Mouse (Mus musculus) forebrain, embryonic 14.5 days (tissue): ENCODE measurements around the gene Nlrx1. TPM values are rescaled to one million over a fixed set of nuclear protein-coding genes. Genes with fewer than 3 reads are reported as not detected.

Experiments used
- ATAC-seq: fragments of 200-750 bp; cut with Nextera tagmentation; 2 replicates; pipeline ENCODE4 v1.8.0; 2017; ENCODE audit warnings: mild to moderate bottlenecking, moderate library complexity
- DNase-seq: peaks from one replicate; pipeline ENCODE4 v3.0.0-alpha.2; 2015; ENCODE audit warnings: low spot score
- H3K27ac ChIP-seq: fragments of 300-500 bp; sonication (generic); 2 replicates; pipeline ENCODE4 v1.5.1; 2014; ENCODE audit warnings: low read depth, mild to moderate bottlenecking, control low read depth, low read length, moderate library complexity
- H3K27me3 ChIP-seq: fragments of 300-500 bp; sonication (generic); replicated peaks from 2 replicates; pipeline ENCODE4 v1.6.1; 2014; ENCODE audit warnings: low read length, control low read depth, mixed read lengths; ENCODE audit not compliant: control insufficient read depth, insufficient read depth
- H3K36me3 ChIP-seq: fragments of 300-500 bp; sonication (generic); 2 replicates; pipeline ENCODE4 v1.6.1; 2014; ENCODE audit warnings: low read length, control low read depth; ENCODE audit not compliant: control insufficient read depth, insufficient read depth
- H3K4me1 ChIP-seq: fragments of 300-500 bp; sonication (generic); 2 replicates; pipeline ENCODE4 v1.6.1; 2014; ENCODE audit warnings: antibody characterized with exemption, low read length, control low read depth; ENCODE audit not compliant: control insufficient read depth, insufficient read depth
- H3K4me2 ChIP-seq: fragments of 300-500 bp; sonication (generic); 2 replicates; pipeline ENCODE4 v1.6.1; 2014; ENCODE audit warnings: mild to moderate bottlenecking, control low read depth, low read length
- H3K4me3 ChIP-seq: fragments of 300-500 bp; sonication (generic); 2 replicates; pipeline ENCODE4 v1.5.1; 2014; ENCODE audit warnings: low read depth, low read length, control low read depth
- H3K9ac ChIP-seq: fragments of 300-500 bp; sonication (generic); 2 replicates; pipeline ENCODE4 v1.6.1; 2014; ENCODE audit warnings: mild to moderate bottlenecking, low read length, control low read depth, moderate library complexity
- H3K9me3 ChIP-seq: fragments of 300-500 bp; sonication (generic); replicated peaks from 2 replicates; pipeline ENCODE4 v1.6.1; 2016; ENCODE audit warnings: low read length, control low read depth, mixed read lengths; ENCODE audit not compliant: control insufficient read depth
- WGBS: fragments of 180-500 bp; shearing (Covaris S2); extraction: QIAGEN DNeasy Blood & Tissue Kit; methylation state at CpG from one replicate; pipeline ENCODE4 v1.1.7; 2014; 5-methylcytosine and 5-hydroxymethylcytosine counted together
- polyA plus RNA-seq: library from polyadenylated mRNA; unstranded; fragments of >200 nt; fragmentation: Nextera tagmentation; extraction: Ambion mirVana; gene quantifications from 2 replicates; pipeline ENCODE4 v1.2.1, GENCODE M21; 2014

The Nlrx1 gene
- polyA plus RNA-seq, 1 experiment from 2014 or later, result 4.6 TPM

- ATAC-seq (no peak), DNase-seq (no peak)
- Histone ChIP-seq H3K9ac (no peak overlapping the region), H3K4me3 (no peak overlapping the region), H3K36me3 (no peaks in the 10 kb centered on the region), H3K27me3 (no peaks in the 10 kb centered on the region), H3K4me1 (peaks cover 10% of the 10 kb centered on the region), H3K27ac (no peak overlapping the region), H3K9me3 (no peaks in the 10 kb centered on the region), H3K4me2 (no peak overlapping the region)
- 73% methylated on average over 4 of the region's 4 CpGs for WGBS
Measured at GRCm38 (mm10) chr9:44236601-44237000, 31.8 kb downstream of the Nlrx1 start.

GRCm38 (mm10) chr9:44234479-44235427 is 33.6 kb downstream of the Nlrx1 start:
- Histone ChIP-seq H3K4me2 (peak overlapping the region; percentile 43), H3K9me3 (no peaks in the 10 kb centered on the region), H3K36me3 (no peaks in the 10 kb centered on the region), H3K4me3 (peak overlapping the region; percentile 82), H3K9ac (peak overlapping the region; percentile 21; the same call in 1 of the 2 replicates), H3K27ac (no peak overlapping the region), H3K27me3 (no peaks in the 10 kb centered on the region), H3K4me1 (peaks cover 10% of the 10 kb centered on the region)
- 26% methylated on average over 19 of the region's 19 CpGs for WGBS
- ATAC-seq (peak; percentile 30; the same call in 1 of the 2 replicates), DNase-seq (no peak)

GRCm38 (mm10) chr9:44233802-44234478 is 34.5 kb downstream of the Nlrx1 start, which contains the start of gene Cbl:
Cbl (minus strand) TSS chr9:44234049.
- under 1% methylated on average over 72 of the region's 76 CpGs for WGBS
- Histone ChIP-seq H3K9ac (peak within 1 kb of the TSS; percentile 96), H3K36me3 (no peaks in the 10 kb centered on the region), H3K27ac (peak within 1 kb of the TSS; percentile 94), H3K4me1 (peaks cover 10% of the 10 kb centered on the region), H3K4me2 (peak within 1 kb of the TSS; percentile 50), H3K27me3 (no peaks in the 10 kb centered on the region), H3K4me3 (peak within 1 kb of the TSS; percentile 82), H3K9me3 (no peaks in the 10 kb centered on the region)
- peak; percentile 94 for ATAC-seq
- peak; percentile 98 for DNase-seq

GRCm38 (mm10) chr9:44233021-44233801 is 35.2 kb downstream of the Nlrx1 start:
- DNase-seq (no peak), ATAC-seq (peak; percentile 81)
- H3K4me2 ChIP-seq, result peak overlapping the region; percentile 50
- peak overlapping the region; percentile 94 for H3K27ac ChIP-seq
- H3K9me3 ChIP-seq, result no peaks in the 10 kb centered on the region
- WGBS, result under 1% methylated on average over 37 of the region's 40 CpGs
- H3K27me3 ChIP-seq, result no peaks in the 10 kb centered on the region
- H3K9ac ChIP-seq, result peak overlapping the region; percentile 96
- no peaks in the 10 kb centered on the region for H3K36me3 ChIP-seq
- H3K4me3 ChIP-seq, result peak overlapping the region; percentile 82
- peaks cover 10% of the 10 kb centered on the region for H3K4me1 ChIP-seq

- Histone ChIP-seq H3K9me3 (no peaks in the 10 kb centered on the region), H3K27me3 (no peaks in the 10 kb centered on the region), H3K4me2 (peak overlapping the region; percentile 50), H3K36me3 (no peaks in the 10 kb centered on the region), H3K4me1 (peaks cover 10% of the 10 kb centered on the region), H3K4me3 (no peak overlapping the region), H3K9ac (0 out of 2 replicates have a peak overlapping the region, but pooled peaks have one; percentile 0), H3K27ac (no peak overlapping the region)
- no peak for ATAC-seq
- no peak for DNase-seq
Measured at GRCm38 (mm10) chr9:44231609-44232008, 36.8 kb downstream of the Nlrx1 start.

GRCm38 (mm10) chr9:44225993-44226392 is 42.4 kb downstream of the Nlrx1 start:
- Histone ChIP-seq H3K4me2 (no peak overlapping the region), H3K27ac (no peak overlapping the region), H3K4me3 (no peak overlapping the region), H3K27me3 (no peaks in the 10 kb centered on the region), H3K4me1 (no peaks in the 10 kb centered on the region), H3K9ac (no peak overlapping the region), H3K36me3 (no peaks in the 10 kb centered on the region), H3K9me3 (no peaks in the 10 kb centered on the region)
- DNase-seq (no peak), ATAC-seq (no peak)
- WGBS, result 45% methylated on average over 6 of the region's 6 CpGs

GRCm38 (mm10) chr9:44213538-44213937 is 54.9 kb downstream of the Nlrx1 start:
- peak; percentile 10 for DNase-seq
- Histone ChIP-seq H3K4me2 (no peak overlapping the region), H3K9ac (no peak overlapping the region), H3K4me1 (no peaks in the 10 kb centered on the region), H3K27me3 (no peaks in the 10 kb centered on the region), H3K4me3 (no peak overlapping the region), H3K27ac (no peak overlapping the region), H3K36me3 (peaks cover 4% of the 10 kb centered on the region; the same call in 1 of the 2 replicates), H3K9me3 (no peaks in the 10 kb centered on the region)
- 94% methylated on average over 14 of the region's 14 CpGs for WGBS
- no peak for ATAC-seq

GRCm38 (mm10) chr9:44212406-44212805 is 56.0 kb downstream of the Nlrx1 start:
- ATAC-seq (no peak), DNase-seq (no peak)
- Histone ChIP-seq H3K4me2 (no peak overlapping the region), H3K4me3 (no peak overlapping the region), H3K4me1 (no peaks in the 10 kb centered on the region), H3K27me3 (no peaks in the 10 kb centered on the region), H3K9me3 (no peaks in the 10 kb centered on the region), H3K36me3 (peaks cover 4% of the 10 kb centered on the region; the same call in 1 of the 2 replicates), H3K9ac (no peak overlapping the region), H3K27ac (no peak overlapping the region)
- 97% methylated on average over 4 of the region's 4 CpGs for WGBS
